Mouse (Mus musculus) WW6 (cell line): Measurements from ENCODE around the gene Dctpp1.
A peak's percentile ranks its signal among the peaks of the same experiment; 100 is the strongest.

Experiments
- DNase-seq: peaks from one replicate; pipeline ENCODE4 v3.0.0-alpha.2; 2013; ENCODE audit warnings: low read depth, low spot score

Dctpp1 gene

DNA sequence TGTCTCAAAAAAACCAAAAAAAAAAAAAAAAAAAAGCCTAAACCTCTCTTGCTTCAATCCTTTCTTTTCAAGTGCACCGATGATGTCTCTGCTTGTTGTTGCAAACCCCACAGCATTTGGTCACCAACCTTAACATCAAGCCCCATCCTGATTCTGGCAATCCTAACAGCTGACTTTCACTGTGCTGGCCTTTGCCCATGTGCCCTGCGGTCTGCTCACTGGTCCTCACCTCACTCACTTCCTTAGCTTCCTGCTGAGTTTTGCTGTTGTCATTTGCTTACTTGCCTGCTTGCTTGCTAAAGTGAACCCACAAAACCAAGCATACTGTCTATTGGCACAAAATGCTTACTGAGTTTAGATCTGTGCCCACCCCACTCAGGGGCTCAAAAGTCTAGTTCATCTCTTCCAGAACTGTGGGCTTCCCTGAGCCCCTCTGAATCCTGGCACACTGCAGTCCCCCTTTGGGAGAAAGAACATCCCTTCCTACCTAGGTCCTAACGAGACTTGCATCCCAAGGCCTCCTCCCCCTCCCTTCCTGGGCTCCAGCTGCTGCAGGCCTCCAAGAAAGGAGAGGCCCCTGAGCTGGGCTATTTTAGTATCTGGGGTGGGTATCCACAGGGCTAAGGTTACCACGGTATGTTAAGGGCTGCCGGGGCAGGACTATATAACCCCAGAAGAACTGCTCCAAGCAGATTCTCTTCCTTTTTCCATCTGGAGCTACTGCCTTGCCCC is 49.3 kb downstream of the Dctpp1 start:
- no peak for DNase-seq

- no peak for DNase-seq
Observed at GRCm38 (mm10) chr7:127210266-127210665, 50.2 kb downstream of the Dctpp1 start.

DNA sequence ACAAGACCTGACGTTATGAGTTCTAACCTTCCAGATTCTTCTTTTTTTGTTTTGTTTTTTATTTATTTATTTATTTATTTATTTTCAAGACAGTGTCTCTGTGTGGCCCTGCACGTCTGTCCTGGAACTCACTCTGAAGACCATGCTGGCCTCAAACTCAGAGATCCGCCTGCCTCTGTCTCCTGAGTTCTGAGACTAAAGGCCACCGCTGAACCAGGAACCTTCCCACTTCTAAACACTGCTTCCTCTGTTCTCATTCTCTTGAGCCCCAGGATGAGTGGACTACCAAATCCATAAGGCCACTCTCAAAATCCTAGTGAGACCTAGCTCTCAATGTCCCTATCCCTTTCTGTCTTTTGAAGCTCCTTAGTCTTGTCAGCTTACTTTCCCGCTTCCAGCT is 50.7 kb downstream of the Dctpp1 start:
- no peak for DNase-seq

- peak; percentile 93 for DNase-seq
Observed at GRCm38 (mm10) chr7:127208553-127209438, 51.7 kb downstream of the Dctpp1 start, which contains the start of gene Mylpf. Gene Mylpf, plus strand, starts transcription at chr7:127208890.

- DNase-seq: peak; percentile 74
Observed at GRCm38 (mm10) chr7:127208295-127208552, 52.3 kb downstream of the Dctpp1 start, which contains the start of gene Tbc1d10b. Gene Tbc1d10b, minus strand, starts transcription at chr7:127208468.

- DNase-seq: no peak
Observed at GRCm38 (mm10) chr7:127207374-127208294, 52.9 kb downstream of the Dctpp1 start.
